Mouse (Mus musculus) urinary bladder, postnatal 14 days (tissue): Measurements from ENCODE around the gene Acyp1.

Experiments
- DNase-seq: peaks from one replicate; pipeline ENCODE4 v3.0.0; 2021; ENCODE audit warnings: low spot score

The Acyp1 gene

DNA sequence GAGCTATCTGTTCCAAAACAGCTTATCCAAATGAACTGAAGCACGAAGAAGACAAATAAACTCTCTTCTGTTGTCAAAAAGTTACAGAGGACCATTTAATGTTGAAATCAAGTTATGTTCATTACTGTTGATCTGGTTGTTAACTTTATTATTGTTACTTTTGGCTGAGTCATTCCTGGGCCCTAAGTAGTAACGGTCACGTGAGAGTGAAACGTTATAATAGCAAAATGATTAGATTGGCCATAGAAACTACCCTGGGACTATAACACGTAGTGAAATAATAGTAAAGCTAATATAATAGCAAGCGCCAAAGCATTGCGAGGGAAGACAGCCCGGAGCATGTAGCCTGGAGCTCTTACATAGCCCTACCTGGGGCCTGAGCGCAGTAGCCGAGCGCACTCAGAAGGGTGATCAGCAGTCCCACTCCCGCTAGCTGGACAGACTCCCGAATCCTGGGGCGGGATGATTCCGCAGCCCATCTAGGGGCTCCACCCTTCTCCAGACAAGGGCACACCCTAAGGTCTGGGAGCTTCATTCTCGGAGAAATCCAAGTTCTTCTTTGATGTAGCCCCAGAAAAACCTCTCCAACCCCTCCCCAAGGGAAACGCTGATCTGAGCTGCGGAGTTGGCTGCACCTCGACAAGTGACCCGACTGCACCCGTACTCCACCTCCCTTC, at the start of gene Acyp1:
TSS of gene Acyp1 (minus strand) at position 630 of the 677 bp plus-strand sequence.
- peak; percentile 62 for DNase-seq

DNA sequence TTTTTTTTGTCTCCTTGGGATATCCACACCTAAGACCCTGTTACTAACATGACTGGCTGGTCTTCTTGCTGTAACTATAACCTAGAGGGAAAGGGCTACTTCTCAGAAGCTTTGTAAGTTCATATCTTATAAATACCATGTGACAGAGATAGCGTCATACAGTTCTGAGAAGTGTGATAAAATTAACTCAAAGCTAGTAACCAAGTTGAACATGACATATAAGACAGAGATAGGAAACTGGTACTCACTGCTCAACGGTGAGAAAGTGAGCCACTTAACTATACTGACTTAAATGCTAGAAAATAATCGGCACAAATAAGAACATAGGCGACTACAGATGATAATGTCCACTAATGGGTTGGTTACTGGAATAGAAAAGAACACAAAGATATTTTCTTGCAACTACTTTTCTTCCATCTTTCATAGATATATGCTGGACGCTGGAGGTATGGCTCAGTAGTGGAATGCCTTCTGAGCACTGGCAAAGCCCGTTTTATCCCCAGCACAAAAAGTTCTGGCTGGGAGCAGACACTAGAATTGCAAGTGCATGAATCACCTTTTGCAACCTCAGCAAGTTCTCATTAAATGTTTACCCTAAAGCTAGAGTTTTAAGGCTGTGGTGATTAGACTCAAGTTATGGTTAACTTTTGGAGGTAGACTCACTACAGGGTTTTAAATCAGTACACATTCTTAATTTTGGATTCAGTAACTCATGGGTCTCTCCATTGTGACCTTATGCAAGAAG, 49.5 kb upstream of the Acyp1 start:
- no peak for DNase-seq

DNA sequence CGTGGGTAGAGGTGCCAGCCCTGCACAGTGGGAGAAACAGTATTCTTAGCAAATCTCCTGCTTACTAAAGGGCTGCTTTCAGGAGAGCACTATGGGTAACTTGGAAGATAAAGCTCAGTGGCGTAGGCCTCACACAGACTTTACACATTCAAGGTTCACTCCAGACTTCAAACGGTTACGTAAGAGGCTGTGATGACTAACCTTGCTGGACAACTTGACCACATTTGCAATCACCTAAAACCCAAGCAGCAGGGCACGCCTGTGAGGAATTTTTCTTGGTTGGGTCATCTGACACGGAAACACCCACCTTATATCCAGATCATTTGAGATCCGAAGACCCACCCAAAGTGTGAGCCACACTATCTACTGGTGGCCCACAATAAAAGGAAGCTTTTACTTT, 41.9 kb upstream of the Acyp1 start:
- DNase-seq: no peak

DNA sequence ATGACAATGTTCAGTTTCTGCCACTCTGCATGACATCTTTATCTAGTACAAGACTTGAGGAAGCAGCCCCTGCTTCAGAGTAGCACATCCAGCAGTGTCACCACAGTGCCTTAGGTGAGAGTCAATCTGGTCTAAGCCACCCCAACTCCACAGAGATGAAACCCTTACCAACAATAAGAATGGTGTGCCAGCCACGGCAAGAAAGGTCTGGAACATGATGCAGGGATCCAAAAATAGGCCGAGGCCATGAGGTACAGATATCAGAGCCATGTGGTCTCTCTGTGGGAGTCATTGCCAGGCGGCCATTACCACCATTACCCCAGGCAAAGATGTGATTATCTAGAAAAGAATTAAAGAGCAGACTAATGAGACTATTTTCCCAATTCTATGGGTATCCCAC, 20.4 kb upstream of the Acyp1 start:
- no peak for DNase-seq

DNA sequence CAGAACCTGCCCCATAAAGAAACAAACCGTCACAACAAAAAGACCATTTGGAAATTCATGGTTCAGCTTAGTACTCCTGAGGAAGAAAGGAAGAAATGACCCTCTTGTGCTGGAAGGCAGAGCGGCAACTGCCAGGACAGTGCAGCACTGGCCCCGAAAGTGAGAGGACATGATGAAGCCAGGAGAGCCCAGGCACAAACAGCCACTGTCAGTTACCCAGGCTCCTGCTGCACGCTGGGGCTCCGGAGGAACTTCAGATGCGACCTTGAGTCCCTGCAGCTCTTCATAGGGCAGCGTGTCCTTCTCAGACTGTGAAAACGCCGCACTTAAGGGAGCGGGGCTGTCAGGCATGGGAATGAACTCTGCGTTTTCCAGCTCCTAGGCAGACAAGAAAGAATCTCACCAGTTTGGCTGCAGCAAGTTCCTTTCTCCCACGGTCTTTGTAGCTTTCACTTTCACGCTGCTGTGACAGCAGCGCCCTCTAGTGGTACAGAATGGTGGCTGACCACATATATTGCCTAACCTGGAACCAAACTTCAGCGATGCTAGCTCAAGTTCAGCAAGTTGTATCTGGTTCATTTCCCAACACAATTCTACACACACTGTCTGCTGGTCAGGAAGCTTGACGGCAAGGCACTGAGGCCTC, 17.1 kb upstream of the Acyp1 start:
- DNase-seq: peak; percentile 86

DNA sequence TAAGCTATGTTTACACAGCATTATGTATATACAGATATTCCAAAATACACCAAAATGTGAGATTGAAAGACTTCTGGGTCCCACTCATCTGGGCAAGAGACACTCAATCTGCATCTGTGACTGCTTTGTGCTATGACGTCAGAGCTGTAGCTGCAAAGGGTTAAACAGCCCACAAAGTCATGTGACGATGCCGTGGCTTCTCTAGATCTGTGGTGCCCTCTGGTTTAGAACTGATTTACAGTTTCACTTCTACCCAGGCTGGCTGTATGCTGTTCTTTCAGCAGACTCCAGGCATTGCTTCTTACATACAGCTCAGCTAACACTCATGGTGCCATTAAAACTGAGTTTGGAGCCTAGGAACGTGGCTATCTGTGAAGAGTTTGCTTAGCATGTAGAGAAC, 16.5 kb upstream of the Acyp1 start:
- DNase-seq: no peak

DNA sequence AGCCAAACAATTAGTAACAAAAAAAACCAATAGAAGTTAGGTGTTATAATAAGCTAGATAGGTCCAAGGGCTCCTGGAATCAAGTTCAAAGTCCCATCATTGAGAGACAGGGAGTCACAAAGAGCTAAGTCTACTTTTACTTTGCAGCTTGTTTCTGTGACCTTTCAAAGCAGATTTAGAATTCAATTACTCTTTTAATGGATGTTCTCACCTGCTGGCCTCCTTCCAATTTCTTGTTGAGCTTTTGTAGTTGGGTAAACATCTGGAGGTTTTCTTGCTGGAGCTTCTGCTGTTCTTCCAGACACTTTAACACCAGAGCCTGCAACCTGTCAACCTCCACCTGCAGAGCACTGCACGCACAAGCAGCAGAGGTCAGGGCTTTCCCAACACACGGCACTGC, 15.0 kb upstream of the Acyp1 start:
- no peak for DNase-seq

DNA sequence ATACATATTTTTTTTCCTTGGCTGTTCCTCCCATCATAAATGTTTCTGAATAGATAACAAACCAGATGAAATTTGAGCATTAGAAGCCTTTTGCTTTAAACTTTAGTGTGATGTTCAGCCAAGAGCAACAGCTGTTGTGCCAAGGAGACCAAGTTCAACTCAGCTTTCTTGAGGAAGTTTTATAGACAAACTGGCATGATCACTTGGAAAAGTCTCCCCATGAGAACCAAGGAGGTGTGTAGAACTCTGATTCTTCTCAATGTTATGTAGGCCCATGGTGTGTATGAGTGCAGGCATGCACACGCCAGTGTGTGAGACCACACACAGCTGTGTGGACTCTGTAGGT, 10.6 kb upstream of the Acyp1 start:
- no peak for DNase-seq

DNA sequence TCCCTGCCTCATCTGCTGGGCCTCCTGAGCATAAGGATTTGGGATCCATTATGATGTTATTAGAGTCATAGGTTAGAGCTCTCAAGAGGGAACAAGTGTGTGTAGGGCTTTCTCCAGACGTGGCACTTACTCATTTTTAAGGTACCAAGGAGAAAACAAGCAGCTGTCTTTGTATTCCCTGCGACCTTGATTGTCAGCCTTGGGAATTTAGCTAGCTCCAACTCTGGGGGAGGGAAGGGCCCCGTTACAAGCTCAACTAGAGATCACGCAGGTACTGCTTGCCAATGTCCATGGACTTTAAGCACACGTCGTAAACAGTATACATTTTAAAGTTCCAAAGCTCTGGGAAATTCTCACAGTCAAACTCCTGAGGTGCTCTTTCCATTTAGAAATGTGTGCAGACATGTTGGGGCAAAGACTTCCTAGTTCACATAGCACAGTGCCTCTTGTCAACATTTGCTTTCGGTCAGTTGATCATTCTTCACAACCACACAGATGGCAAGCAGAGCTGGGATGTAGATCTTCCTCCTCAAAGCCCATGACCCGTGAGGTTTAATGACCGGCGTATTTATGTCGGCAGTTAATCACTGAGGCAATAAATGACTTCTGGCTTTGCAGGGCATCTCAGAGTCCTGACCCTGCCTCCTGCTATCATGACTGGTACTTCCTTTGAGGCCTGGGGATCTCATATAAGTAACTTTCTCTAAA, 10.0 kb upstream of the Acyp1 start:
- DNase-seq: peak; percentile 35

DNA sequence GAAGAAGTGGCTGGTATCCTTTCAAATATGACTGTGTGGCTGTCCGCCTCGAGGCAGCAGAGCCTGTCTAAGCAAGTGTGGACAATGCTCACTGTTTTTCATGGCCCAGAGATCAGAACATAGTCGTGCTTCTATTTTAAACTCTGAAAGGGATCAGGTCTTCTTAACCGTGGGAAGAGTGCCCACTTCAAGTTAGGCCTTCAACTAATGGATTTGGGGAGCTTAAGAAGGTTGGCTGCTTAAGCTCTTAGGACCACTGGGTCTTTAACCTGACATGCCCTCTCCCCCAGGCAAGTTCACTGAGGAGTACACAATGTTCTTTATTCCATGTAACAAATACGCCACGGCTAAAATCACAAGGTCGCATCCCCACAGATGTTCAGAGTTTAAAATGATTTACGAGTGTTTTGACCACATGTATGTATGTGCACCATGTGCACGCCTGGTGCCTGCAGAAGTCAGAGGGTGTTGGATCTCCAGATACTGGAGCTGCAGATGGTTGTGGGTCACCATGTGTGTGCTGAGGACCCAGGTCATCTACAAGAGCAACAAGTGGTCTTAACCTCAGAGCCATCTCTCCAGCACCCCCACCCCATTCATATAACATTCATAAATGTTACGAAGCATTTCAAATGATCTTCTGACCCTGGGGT, 9.2 kb upstream of the Acyp1 start:
- DNase-seq: no peak

DNA sequence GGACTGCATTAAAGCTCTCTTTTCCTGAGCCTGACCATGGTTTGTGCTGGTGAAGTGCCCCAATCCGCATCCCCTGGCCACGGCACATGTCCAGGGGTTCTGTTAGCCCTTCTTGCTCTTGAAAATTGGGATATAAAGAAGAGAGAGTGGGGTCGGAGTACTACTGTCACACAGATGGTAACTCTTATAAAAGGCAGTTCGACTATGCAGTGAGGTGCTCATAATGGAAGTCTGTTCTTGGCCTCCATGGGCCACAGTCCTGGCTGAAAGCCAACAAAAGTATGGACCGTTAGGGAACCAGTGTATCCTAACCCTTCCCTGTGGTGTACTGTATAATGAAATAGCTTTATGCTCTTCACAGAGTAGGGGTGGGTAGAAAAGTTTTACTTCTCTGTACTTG, 8.7 kb upstream of the Acyp1 start:
- no peak for DNase-seq

DNA sequence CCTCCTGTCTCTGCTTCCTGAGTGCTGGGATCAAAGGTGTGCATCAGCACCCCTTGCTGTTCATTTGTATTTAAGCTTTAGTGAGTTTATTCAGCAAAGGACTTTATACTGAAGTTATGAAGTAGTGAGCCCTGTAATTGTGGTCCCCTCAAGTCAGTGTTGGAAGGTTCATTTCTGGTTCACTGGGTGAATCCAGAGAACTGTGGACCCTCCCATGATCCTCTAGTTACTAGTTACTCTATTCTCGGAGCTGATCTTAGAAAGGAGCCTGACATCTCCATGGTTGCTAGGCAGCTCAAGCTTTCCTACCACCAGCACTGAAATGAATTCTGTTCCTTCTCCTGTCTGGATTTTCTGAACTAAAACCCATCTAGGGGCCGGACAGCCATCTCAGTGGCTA, 7.3 kb upstream of the Acyp1 start:
- DNase-seq: no peak

DNA sequence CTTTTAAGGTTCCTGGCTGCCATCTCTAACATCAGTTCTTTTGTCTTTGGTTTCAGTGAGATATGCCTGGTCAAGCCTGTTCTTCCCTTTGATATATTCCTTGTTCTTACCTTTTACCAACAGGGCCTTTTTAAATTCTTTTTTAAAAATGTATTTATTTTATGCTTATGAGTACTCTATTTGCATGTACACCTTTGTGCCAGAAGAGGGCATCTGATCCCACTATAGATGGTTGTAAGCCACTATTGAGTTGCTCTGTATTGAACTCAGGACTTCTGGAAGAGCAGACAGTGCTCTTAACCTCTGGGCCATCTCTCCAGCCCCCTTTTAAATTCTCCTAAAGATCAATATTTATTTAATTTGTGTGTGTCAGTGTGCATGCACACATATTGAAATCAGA, 4.7 kb upstream of the Acyp1 start:
- no peak for DNase-seq

DNA sequence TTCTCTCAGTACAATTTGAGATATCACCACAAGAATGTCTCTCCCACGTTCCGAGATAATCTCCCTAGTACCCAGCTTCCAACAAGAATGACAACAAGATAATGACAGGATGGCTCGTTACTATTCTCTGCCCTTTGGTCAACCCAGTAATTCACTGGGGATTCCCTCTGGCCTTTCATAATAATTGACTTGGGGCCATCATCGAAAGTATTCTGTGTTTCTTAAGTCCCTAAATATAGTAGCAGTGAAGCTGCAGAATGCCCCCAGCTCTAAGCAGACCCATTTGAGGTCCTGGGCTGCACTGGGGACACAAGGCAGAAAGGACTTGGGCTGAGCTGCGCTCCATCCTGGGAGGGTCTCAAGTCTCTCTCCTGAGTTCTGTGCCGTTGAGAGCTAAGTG, 4.0 kb upstream of the Acyp1 start:
- no peak for DNase-seq

DNA sequence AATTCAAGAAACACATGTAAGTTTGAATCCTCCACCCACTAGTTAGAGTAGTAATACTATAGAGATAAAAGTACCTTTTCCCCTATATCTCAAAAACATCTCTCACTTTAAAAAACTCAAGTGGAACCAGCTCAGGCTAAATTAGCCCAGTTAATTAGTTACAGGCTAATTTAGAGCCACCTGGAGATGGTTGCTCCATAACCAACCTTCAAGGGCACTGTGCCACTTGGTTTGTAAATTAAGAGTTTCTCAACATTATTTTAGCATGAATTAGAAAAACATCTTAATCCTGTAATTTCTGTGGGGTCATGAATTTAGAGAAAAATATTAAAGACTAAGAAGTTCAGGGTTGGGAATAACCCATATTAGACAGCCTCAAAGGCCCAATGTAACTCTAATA, 3.3 kb upstream of the Acyp1 start:
- no peak for DNase-seq

DNA sequence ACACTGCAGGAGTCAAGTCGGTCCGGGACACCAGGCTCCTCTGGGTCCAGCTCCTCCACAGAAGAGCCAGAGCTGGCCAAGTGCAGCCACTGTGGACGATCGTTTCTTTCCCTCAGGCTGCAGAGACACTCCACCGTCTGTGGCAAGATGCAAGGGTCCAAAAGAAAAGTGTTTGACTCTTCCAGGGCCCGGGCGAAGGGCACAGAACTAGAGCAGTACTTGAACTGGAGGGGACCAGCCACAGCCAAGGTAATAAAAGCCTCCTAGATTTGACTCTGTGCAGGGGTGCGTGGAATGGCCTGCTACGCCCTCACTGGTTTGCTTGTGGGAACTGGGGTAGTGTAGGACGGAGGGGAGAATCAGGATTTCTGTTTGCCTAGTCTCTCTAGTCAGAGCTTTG, 2.4 kb upstream of the Acyp1 start:
- DNase-seq: no peak

DNA sequence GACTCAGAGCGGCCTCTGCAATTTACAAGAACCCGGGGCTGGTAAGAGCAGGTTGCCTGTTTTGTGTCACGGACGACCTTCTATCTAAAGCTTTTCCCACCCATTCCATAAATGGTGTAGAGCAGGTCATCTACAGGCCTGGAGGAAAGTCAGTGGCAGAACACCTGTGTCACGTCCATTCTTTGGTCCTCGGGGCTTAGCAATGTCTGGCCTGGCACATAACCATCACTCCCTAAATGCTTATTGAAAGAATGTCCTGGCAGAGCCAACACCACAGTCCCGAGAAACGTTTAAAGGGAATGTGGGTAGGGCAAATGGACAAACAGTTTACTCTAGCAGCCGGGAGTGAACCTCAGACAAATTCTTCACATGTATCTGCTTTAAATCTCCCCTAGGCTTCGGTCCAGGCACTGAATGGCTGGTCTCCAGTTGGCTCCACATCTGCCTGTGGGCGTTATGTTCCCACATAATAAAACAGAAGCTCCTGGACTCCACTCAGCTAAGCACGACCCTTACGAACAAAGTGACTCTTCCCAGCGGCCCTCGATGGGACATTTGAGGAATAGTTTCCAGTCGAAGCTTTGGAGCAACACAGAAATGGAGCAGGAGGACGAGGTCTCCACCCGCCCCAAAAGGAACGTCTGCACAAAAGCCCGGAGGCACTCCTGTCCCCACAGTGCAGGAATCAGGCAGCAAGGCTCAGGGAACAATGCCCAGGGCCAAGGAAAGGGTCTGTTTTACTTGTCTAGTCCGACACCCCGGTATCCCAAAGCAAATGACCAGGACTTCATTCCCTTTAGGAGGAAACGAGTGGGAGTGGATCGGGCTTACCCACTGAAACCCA, 1.1 kb upstream of the Acyp1 start:
- DNase-seq: peak; percentile 69

DNA sequence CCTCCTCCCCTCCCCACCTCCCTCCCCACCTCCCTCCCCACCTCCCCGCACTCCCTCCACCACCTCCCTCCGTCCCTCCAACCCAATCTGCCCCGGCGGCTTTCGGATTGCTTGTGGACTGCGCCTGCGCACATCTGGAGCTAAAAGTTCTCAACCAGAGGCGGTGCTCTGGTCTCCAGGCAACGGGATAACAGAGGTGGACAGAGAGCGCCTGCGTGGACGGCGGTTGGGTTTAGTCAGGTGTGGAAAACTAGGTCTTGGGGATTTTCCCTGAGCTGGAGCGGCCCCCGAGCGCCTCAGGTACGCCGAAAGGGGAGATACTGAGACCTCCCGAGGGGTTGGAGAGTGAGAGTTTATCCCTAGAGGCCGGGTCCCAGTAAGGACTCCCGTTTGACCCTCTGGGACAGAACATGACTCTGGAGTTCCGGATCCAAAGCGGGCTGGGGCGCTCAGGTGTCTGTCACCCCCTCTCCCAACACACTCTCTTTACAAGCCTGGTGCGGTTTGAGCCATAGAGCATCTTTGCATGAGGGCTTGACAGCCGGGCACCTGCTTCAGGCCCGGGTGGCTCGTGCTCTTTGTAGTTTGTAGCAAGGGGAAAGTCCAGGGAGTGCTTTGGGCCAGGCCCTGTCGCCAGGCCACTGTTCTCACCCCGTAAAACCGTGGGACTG, 383 bp upstream of the Acyp1 start, which contains the start of gene Zc2hc1c:
TSS of gene Zc2hc1c (plus strand) at position 106 of the 671 bp plus-strand sequence.
- DNase-seq: peak; percentile 91

DNA sequence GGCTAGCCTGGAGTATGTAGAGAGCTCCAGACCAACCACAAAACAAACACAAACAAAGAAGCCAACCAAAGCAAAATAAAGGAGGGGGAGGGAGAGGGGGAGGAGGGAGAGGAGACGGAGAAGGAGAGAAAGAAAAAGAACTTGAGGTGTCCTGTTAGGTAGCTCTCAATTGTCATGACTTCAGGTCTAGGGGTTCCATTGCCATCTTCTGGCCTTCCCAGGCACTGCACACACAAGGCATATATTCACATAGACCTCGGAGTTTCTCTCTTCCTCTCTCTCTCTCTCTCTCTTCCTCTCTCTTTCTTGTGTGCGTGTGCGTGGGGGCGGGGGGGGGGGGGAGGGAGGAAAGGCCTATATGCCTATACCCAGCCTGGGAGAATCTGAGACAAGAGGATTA, 1.3 kb downstream of the Acyp1 start:
- no peak for DNase-seq

DNA sequence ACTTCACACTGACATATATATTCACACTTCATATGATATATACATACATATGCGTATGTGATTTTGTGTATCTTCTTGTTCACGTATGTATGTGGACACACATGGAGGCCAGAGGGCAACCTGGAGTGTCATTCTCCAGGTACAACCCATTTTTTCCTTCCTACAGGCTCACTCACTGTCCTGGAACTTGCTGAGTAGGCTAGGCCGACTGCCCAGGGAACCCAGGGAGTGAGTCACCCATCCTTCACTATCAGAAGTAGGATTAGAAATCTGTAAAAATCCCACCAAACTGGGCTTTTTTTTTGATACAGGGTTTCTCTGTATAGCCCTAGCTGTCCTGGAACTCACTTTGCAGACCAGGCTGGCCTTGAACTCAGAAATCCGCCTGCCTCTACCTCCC, 3.2 kb downstream of the Acyp1 start:
- DNase-seq: no peak

DNA sequence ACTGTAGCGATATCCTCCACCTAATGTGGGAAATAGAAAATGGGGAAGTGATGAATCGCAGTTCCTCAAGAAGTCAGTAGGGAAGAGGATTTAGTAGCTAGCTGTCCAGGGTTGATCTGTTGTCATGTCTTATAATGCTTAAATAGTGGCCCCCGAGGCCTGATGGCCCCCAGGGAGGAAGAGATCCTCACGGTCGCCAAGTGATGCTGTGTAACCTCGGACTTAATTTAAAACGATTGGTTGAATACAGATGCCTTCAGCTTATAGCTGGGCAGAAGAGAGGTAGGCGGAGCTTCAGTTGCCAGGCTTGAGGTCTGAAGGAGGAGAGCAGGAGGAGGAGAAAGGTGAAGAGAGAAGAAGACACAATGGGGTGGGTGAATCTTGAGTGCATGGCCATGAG, 3.9 kb downstream of the Acyp1 start:
- no peak for DNase-seq
